Mouse (Mus musculus): ENCODE data around the gene Suclg2. TPM values are rescaled to one million over a fixed set of nuclear protein-coding genes. Genes with fewer than 3 reads are reported as not detected.

Gene Suclg2
- polyA plus RNA-seq (2014; fragmentation: Nextera tagmentation; extraction: Ambion mirVana), result 83.0 and 92.7 TPM in 2 replicates

GRCm38 (mm10) chr6:95718031-95718968, at the start of gene Suclg2:
Suclg2 (minus strand) TSS chr6:95718800.
- Histone ChIP-seq H3K27me3 (replicated peaks; ENCODE audit: control insufficient read depth, insufficient read depth, low read length) (no peaks in the 10 kb centered on the region), H3K36me3 (ENCODE audit: control insufficient read depth, insufficient read depth, low read length) (no peaks in the 10 kb centered on the region), H3K4me1 (replicated peaks; ENCODE audit: control insufficient read depth, insufficient read depth, low read length) (peaks cover 16% of the 10 kb centered on the region), H3K9ac (ENCODE audit: low read depth, low read length) (peak within 1 kb of the TSS; percentile 93), H3K4me3 (ENCODE audit: low read depth, low read length) (peak within 1 kb of the TSS; percentile 82), H3K27ac (ENCODE audit: low read depth, low read length) (peak within 1 kb of the TSS; percentile 67; the same call in 1 of the 2 replicates), H3K4me2 (peak within 1 kb of the TSS; percentile 78), H3K9me3 (ENCODE audit: control insufficient read depth, low read length) (no peaks in the 10 kb centered on the region)
- ATAC-seq (replicated peaks; ENCODE audit: low FRiP score) (peak; percentile 93), DNase-seq (ENCODE audit: low spot score) (peak; percentile 85)
- WGBS, result under 1% methylated on average over 57 of the region's 74 CpGs

- Histone ChIP-seq H3K4me1 (replicated peaks; ENCODE audit: control insufficient read depth, insufficient read depth, low read length) (no peaks in the 10 kb centered on the region), H3K4me2 (no peak overlapping the region), H3K4me3 (ENCODE audit: low read depth, low read length) (no peak overlapping the region), H3K27ac (ENCODE audit: low read depth, low read length) (no peak overlapping the region), H3K27me3 (replicated peaks; ENCODE audit: control insufficient read depth, insufficient read depth, low read length) (no peaks in the 10 kb centered on the region), H3K9ac (ENCODE audit: low read depth, low read length) (no peak overlapping the region), H3K9me3 (ENCODE audit: control insufficient read depth, low read length) (no peaks in the 10 kb centered on the region), H3K36me3 (ENCODE audit: control insufficient read depth, insufficient read depth, low read length) (no peaks in the 10 kb centered on the region)
- 61% methylated on average over 4 of the region's 4 CpGs for WGBS
- no peak for DNase-seq (ENCODE audit: low spot score)
- ATAC-seq (replicated peaks; ENCODE audit: low FRiP score), result no peak
Measured at GRCm38 (mm10) chr6:95766566-95766965, 48.0 kb upstream of the Suclg2 start.

GRCm38 (mm10) chr6:95759558-95760172, 41.1 kb upstream of the Suclg2 start:
- H3K4me3 ChIP-seq (ENCODE audit: low read depth, low read length), result no peak overlapping the region
- ATAC-seq (replicated peaks; ENCODE audit: low FRiP score), result no peak
- no peak overlapping the region for H3K9ac ChIP-seq (ENCODE audit: low read depth, low read length)
- no peak overlapping the region for H3K4me2 ChIP-seq
- H3K36me3 ChIP-seq (ENCODE audit: control insufficient read depth, insufficient read depth, low read length), result no peaks in the 10 kb centered on the region
- no peaks in the 10 kb centered on the region for H3K9me3 ChIP-seq (ENCODE audit: control insufficient read depth, low read length)
- H3K4me1 ChIP-seq (replicated peaks; ENCODE audit: control insufficient read depth, insufficient read depth, low read length), result no peaks in the 10 kb centered on the region
- H3K27me3 ChIP-seq (replicated peaks; ENCODE audit: control insufficient read depth, insufficient read depth, low read length), result no peaks in the 10 kb centered on the region
- WGBS, result 76% methylated on average over 10 of the region's 10 CpGs
- no peak overlapping the region for H3K27ac ChIP-seq (ENCODE audit: low read depth, low read length)
- no peak for DNase-seq (ENCODE audit: low spot score)

GRCm38 (mm10) chr6:95742378-95742777, 23.8 kb upstream of the Suclg2 start:
- Histone ChIP-seq H3K27ac (ENCODE audit: low read depth, low read length) (no peak overlapping the region), H3K9ac (ENCODE audit: low read depth, low read length) (no peak overlapping the region), H3K9me3 (ENCODE audit: control insufficient read depth, low read length) (no peaks in the 10 kb centered on the region), H3K4me3 (ENCODE audit: low read depth, low read length) (no peak overlapping the region), H3K4me2 (no peak overlapping the region), H3K27me3 (replicated peaks; ENCODE audit: control insufficient read depth, insufficient read depth, low read length) (no peaks in the 10 kb centered on the region), H3K36me3 (ENCODE audit: control insufficient read depth, insufficient read depth, low read length) (no peaks in the 10 kb centered on the region), H3K4me1 (replicated peaks; ENCODE audit: control insufficient read depth, insufficient read depth, low read length) (no peaks in the 10 kb centered on the region)
- WGBS, result 78% methylated on average over 4 of the region's 4 CpGs
- ATAC-seq (replicated peaks; ENCODE audit: low FRiP score) (no peak), DNase-seq (ENCODE audit: low spot score) (no peak)

GRCm38 (mm10) chr6:95731570-95732367, 13.2 kb upstream of the Suclg2 start:
- no peak for DNase-seq (ENCODE audit: low spot score)

GRCm38 (mm10) chr6:95729399-95729798, 10.8 kb upstream of the Suclg2 start:
- H3K27ac ChIP-seq (ENCODE audit: low read depth, low read length), result no peak overlapping the region
- H3K36me3 ChIP-seq (ENCODE audit: control insufficient read depth, insufficient read depth, low read length), result no peaks in the 10 kb centered on the region
- H3K4me1 ChIP-seq (replicated peaks; ENCODE audit: control insufficient read depth, insufficient read depth, low read length), result no peaks in the 10 kb centered on the region
- no peak overlapping the region for H3K4me2 ChIP-seq
- no peak for ATAC-seq (replicated peaks; ENCODE audit: low FRiP score)
- no peaks in the 10 kb centered on the region for H3K9me3 ChIP-seq (ENCODE audit: control insufficient read depth, low read length)
- H3K9ac ChIP-seq (ENCODE audit: low read depth, low read length), result no peak overlapping the region
- no peak overlapping the region for H3K4me3 ChIP-seq (ENCODE audit: low read depth, low read length)
- H3K27me3 ChIP-seq (replicated peaks; ENCODE audit: control insufficient read depth, insufficient read depth, low read length), result no peaks in the 10 kb centered on the region
- no peak for DNase-seq (ENCODE audit: low spot score)
- WGBS, result 69% methylated on average over 5 of the region's 5 CpGs

More at GRCm38 (mm10) chr6:95731570-95732367, 13.2 kb upstream of the Suclg2 start:
- Histone ChIP-seq H3K4me3 (ENCODE audit: low read depth, low read length) (no peak overlapping the region), H3K4me2 (no peak overlapping the region), H3K9ac (ENCODE audit: low read depth, low read length) (no peak overlapping the region), H3K27me3 (replicated peaks; ENCODE audit: control insufficient read depth, insufficient read depth, low read length) (no peaks in the 10 kb centered on the region), H3K9me3 (ENCODE audit: control insufficient read depth, low read length) (no peaks in the 10 kb centered on the region), H3K27ac (ENCODE audit: low read depth, low read length) (no peak overlapping the region), H3K36me3 (ENCODE audit: control insufficient read depth, insufficient read depth, low read length) (no peaks in the 10 kb centered on the region), H3K4me1 (replicated peaks; ENCODE audit: control insufficient read depth, insufficient read depth, low read length) (no peaks in the 10 kb centered on the region)
- ATAC-seq (replicated peaks; ENCODE audit: low FRiP score), result no peak
- 64% methylated on average over 11 of the region's 11 CpGs for WGBS

- Histone ChIP-seq H3K27me3 (replicated peaks; ENCODE audit: control insufficient read depth, insufficient read depth, low read length) (no peaks in the 10 kb centered on the region), H3K9ac (ENCODE audit: low read depth, low read length) (no peak overlapping the region), H3K4me2 (no peak overlapping the region), H3K27ac (ENCODE audit: low read depth, low read length) (no peak overlapping the region), H3K36me3 (ENCODE audit: control insufficient read depth, insufficient read depth, low read length) (no peaks in the 10 kb centered on the region), H3K4me1 (replicated peaks; ENCODE audit: control insufficient read depth, insufficient read depth, low read length) (no peaks in the 10 kb centered on the region), H3K4me3 (ENCODE audit: low read depth, low read length) (no peak overlapping the region), H3K9me3 (ENCODE audit: control insufficient read depth, low read length) (no peaks in the 10 kb centered on the region)
- no peak for ATAC-seq (replicated peaks; ENCODE audit: low FRiP score)
- WGBS, result 77% methylated on average over 6 of the region's 6 CpGs
- no peak for DNase-seq (ENCODE audit: low spot score)
Measured at GRCm38 (mm10) chr6:95725281-95725680, 6.7 kb upstream of the Suclg2 start.

GRCm38 (mm10) chr6:95723361-95723760, 4.8 kb upstream of the Suclg2 start:
- Histone ChIP-seq H3K4me1 (replicated peaks; ENCODE audit: control insufficient read depth, insufficient read depth, low read length) (peaks cover 3% of the 10 kb centered on the region; the same call in 1 of the 2 replicates), H3K4me2 (no peak overlapping the region), H3K9me3 (ENCODE audit: control insufficient read depth, low read length) (no peaks in the 10 kb centered on the region), H3K27me3 (replicated peaks; ENCODE audit: control insufficient read depth, insufficient read depth, low read length) (no peaks in the 10 kb centered on the region), H3K9ac (ENCODE audit: low read depth, low read length) (no peak overlapping the region), H3K36me3 (ENCODE audit: control insufficient read depth, insufficient read depth, low read length) (no peaks in the 10 kb centered on the region), H3K27ac (ENCODE audit: low read depth, low read length) (no peak overlapping the region), H3K4me3 (ENCODE audit: low read depth, low read length) (no peak overlapping the region)
- DNase-seq (ENCODE audit: low spot score) (no peak), ATAC-seq (replicated peaks; ENCODE audit: low FRiP score) (no peak)
- 83% methylated on average over 6 of the region's 6 CpGs for WGBS
